Mouse (Mus musculus) erythroblast, adult 5-6 weeks (primary cell): Measurements from ENCODE around the gene Slc26a10. TPM values are rescaled to one million over a fixed set of nuclear protein-coding genes. Genes with fewer than 3 reads are reported as not detected.
"Not testable (repeated sequence)": the region's sequence is repeated elsewhere in the genome, so short reads cannot be mapped to it uniquely, and the experiment has no call there.

Source experiments
- ATAC-seq: replicated peaks from 2 replicates; pipeline ENCODE4 v1.8.0; 2016; ENCODE audit warnings: moderate number of reproducible peaks, mild to moderate bottlenecking, moderate TSS enrichment, inconsistent platforms; ENCODE audit not compliant: poor library complexity, low FRiP score, severe bottlenecking
- total RNA-seq, 2 experiments: library from RNA; stranded (forward) in 1 of 2; stranded (reverse) in 1 of 2; fragments of 150-400 nt in 1 of 2; fragments of 200-764, 138-1000 nt in 1 of 2; gene quantifications; 2 replicates each; pipeline versions ENCODE4 v1.2.3 to v1.2.4; 2015 to 2017; ENCODE audit warnings: low replicate concordance in 2 of 2

Gene Slc26a10
- total RNA-seq, 2 experiments from 2014 or later: not detected

GRCm38 (mm10) chr10:127165654-127166403 is 14.6 kb downstream of the Slc26a10 start:
- no peak for ATAC-seq

GRCm38 (mm10) chr10:127165354-127165653 is 15.1 kb downstream of the Slc26a10 start:
- no peak for ATAC-seq

- ATAC-seq: peak; percentile 94
These were observed 15.7 kb downstream of the Slc26a10 start, which contains the start of gene B4galnt1 for GRCm38 (mm10) chr10:127164631-127165353. TSS of gene B4galnt1 (plus strand) at chr10:127165225.

- ATAC-seq: no peak
These were observed 16.3 kb downstream of the Slc26a10 start for GRCm38 (mm10) chr10:127164190-127164589.

GRCm38 (mm10) chr10:127162771-127163261 is 17.6 kb downstream of the Slc26a10 start:
- ATAC-seq: not testable (repeated sequence)

- no peak for ATAC-seq
These were observed 19.7 kb downstream of the Slc26a10 start for GRCm38 (mm10) chr10:127160728-127161127.

GRCm38 (mm10) chr10:127160081-127160480 is 20.4 kb downstream of the Slc26a10 start:
- ATAC-seq: no peak

GRCm38 (mm10) chr10:127158471-127158870 is 22.0 kb downstream of the Slc26a10 start:
- ATAC-seq: no peak

- ATAC-seq: no peak
These were observed 23.9 kb downstream of the Slc26a10 start for GRCm38 (mm10) chr10:127156511-127156910.

GRCm38 (mm10) chr10:127156089-127156488 is 24.4 kb downstream of the Slc26a10 start:
- ATAC-seq: no peak

GRCm38 (mm10) chr10:127154652-127155051 is 25.8 kb downstream of the Slc26a10 start:
- ATAC-seq: no peak

- ATAC-seq: no peak
These were observed 26.2 kb downstream of the Slc26a10 start for GRCm38 (mm10) chr10:127154241-127154640.

- ATAC-seq: no peak
These were observed 27.1 kb downstream of the Slc26a10 start for GRCm38 (mm10) chr10:127153323-127153722.

GRCm38 (mm10) chr10:127152556-127152955 is 27.9 kb downstream of the Slc26a10 start:
- not testable (repeated sequence) for ATAC-seq

GRCm38 (mm10) chr10:127151233-127151632 is 29.2 kb downstream of the Slc26a10 start:
- not testable (repeated sequence) for ATAC-seq

GRCm38 (mm10) chr10:127150471-127150872 is 30.0 kb downstream of the Slc26a10 start:
- no peak for ATAC-seq

GRCm38 (mm10) chr10:127147135-127147534 is 33.3 kb downstream of the Slc26a10 start:
- no peak for ATAC-seq

- ATAC-seq: no peak
These were observed 35.1 kb downstream of the Slc26a10 start for GRCm38 (mm10) chr10:127145303-127145702.

- no peak for ATAC-seq
These were observed 35.9 kb downstream of the Slc26a10 start for GRCm38 (mm10) chr10:127144536-127144935.

- ATAC-seq: no peak
These were observed 37.2 kb downstream of the Slc26a10 start for GRCm38 (mm10) chr10:127143228-127143627.

- no peak for ATAC-seq
These were observed 38.9 kb downstream of the Slc26a10 start for GRCm38 (mm10) chr10:127141500-127141899.
